8 mouse cellular contexts compared by ENCODE assay signal in genomic region chr6:145992985-145993384, GRCm38 (mm10).
DNase-seq lines count a peak whose midpoint lies in the region; ATAC-seq lines count a peak whose summit lies in the region.

No protein-coding gene starts in this region.

- H3K27me3 ChIP-seq in stomach, embryonic 16.5 days (ENCODE audit: control insufficient read depth, insufficient read depth, low read length): no peaks in the 10 kb centered on the region
- no peaks in the 10 kb centered on the region for H3K27me3 ChIP-seq in midbrain, embryonic 10.5 days (ENCODE audit: low read depth, poor library complexity, severe bottlenecking)

- ATAC-seq in stomach, embryonic 16.5 days (ENCODE audit: insufficient read depth, low FRiP score): peak; percentile 21; the same call in 1 of the 2 replicates

- 0 out of 2 replicates have a peak overlapping the region, but pooled peaks have one; percentile 13 for H3K27ac ChIP-seq in stomach, embryonic 16.5 days (ENCODE audit: low read length)
- no peak overlapping the region for H3K27ac ChIP-seq in midbrain, embryonic 10.5 days (replicated peaks)

- H3K9ac ChIP-seq in stomach, embryonic 16.5 days (ENCODE audit: low read length): no peak overlapping the region

- H3K4me3 ChIP-seq in stomach, embryonic 16.5 days (replicated peaks; ENCODE audit: low read length): no peak overlapping the region
- no peak overlapping the region for H3K4me3 ChIP-seq in midbrain, embryonic 10.5 days

- 31% methylated on average over 10 of the region's 10 CpGs for WGBS in stomach, embryonic 16.5 days
- WGBS in midbrain, embryonic 10.5 days: 92% methylated on average over 10 of the region's 10 CpGs

- peaks cover 12% of the 10 kb centered on the region for H3K4me1 ChIP-seq in stomach, embryonic 16.5 days (ENCODE audit: control insufficient read depth, insufficient read depth, low read length)
- H3K4me1 ChIP-seq in midbrain, embryonic 10.5 days: peaks cover 18% of the 10 kb centered on the region

- H3K36me3 ChIP-seq in stomach, embryonic 16.5 days (ENCODE audit: control insufficient read depth, insufficient read depth, low read length): no peaks in the 10 kb centered on the region
- H3K36me3 ChIP-seq in midbrain, embryonic 10.5 days: no peaks in the 10 kb centered on the region

- H3K4me2 ChIP-seq in stomach, embryonic 16.5 days (ENCODE audit: low read depth, low read length): no peak overlapping the region

- DNase-seq in adrenal gland, postnatal 14 days: peak; percentile 35
- DNase-seq in adrenal gland, adult 8-10 months: no peak
- DNase-seq in testis, postnatal 10 days (ENCODE audit: low spot score): peak; percentile 71
- DNase-seq in testis, postnatal 14 days (ENCODE audit: low spot score): no peak
- peak; percentile 26 to 50 for DNase-seq in kidney, postnatal 36 days
- DNase-seq in midbrain, embryonic 10.5 days (ENCODE audit: low spot score): no peak
- no peak for DNase-seq in retina, postnatal 1 day

- H3K9me3 ChIP-seq in stomach, embryonic 16.5 days (replicated peaks; ENCODE audit: control insufficient read depth, low read length): no peaks in the 10 kb centered on the region
- H3K9me3 ChIP-seq in midbrain, embryonic 10.5 days (replicated peaks): no peaks in the 10 kb centered on the region

Comparison
In these comparisons a context has a peak if more than half of its experiments do, and no peak if none do; other contexts are left out.
1. DNase-seq: peak in adrenal gland, postnatal 14 days (single experiment), testis, postnatal 10 days (single experiment) and kidney, postnatal 36 days (2 of 2); none in adrenal gland, adult 8-10 months (single experiment), testis, postnatal 14 days (single experiment), midbrain, embryonic 10.5 days (single experiment) and retina, postnatal 1 day (single experiment).